Mouse (Mus musculus) liver, postnatal 0 days (tissue): ENCODE measurements around the gene Cdk7.
A peak's percentile ranks its signal among the peaks of the same experiment; 100 is the strongest.

ENCODE experiments used
- CTCF ChIP-seq: sonication (generic); IDR thresholded peaks from 2 replicates; pipeline ENCODE4 v1.5.1; 2016; ENCODE audit warnings: antibody characterized with exemption, low read depth
- EP300 ChIP-seq: IDR thresholded peaks from 2 replicates; pipeline ENCODE4 v1.6.1; 2016; ENCODE audit warnings: antibody characterized with exemption, low read depth, mild to moderate bottlenecking

DNA sequence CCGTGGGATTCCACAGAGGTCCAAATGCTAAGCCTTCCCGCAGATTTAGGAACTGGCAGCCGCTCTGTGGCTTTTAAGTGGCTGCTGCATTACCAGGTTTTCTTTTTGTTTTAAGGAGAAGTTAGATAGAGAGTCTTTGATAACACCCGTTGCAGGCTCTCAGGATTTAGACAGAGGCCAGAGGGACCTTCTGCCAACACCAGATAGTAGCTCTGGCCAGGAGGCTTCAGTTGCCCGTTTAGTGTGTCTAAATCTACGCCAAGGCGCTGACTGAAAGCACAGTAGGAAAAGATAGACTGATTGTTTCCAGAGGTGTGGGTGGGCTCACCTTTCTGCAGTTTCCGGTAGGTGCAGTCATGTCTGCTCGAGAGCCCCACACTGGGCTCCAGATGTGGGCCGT is 5.5 kb downstream of the Cdk7 start:
- TF ChIP-seq CTCF = no peak
- TF ChIP-seq EP300 = peak; percentile 75
